Mouse (Mus musculus) liver, embryonic 15.5 days (tissue): ENCODE measurements around the gene Pnn. TPM values are rescaled to one million over a fixed set of nuclear protein-coding genes. Genes with fewer than 3 reads are reported as not detected.
A peak's percentile ranks its signal among the peaks of the same experiment; 100 is the strongest.

Experiments used
- ATAC-seq: fragments of 200-750 bp; cut with Nextera tagmentation; 2 replicates; pipeline ENCODE4 v1.8.0; 2017; ENCODE audit warnings: moderate number of reproducible peaks, mild to moderate bottlenecking, moderate library complexity; ENCODE audit not compliant: insufficient read depth
- H3K27ac ChIP-seq: fragments of 300-500 bp; sonication (generic); replicated peaks from 2 replicates; pipeline ENCODE4 v1.5.1; 2015; ENCODE audit warnings: mild to moderate bottlenecking, inconsistent platforms
- H3K27me3 ChIP-seq: fragments of 300-500 bp; sonication (generic); 2 replicates; pipeline ENCODE4 v1.6.1; 2015; ENCODE audit warnings: mild to moderate bottlenecking, inconsistent platforms
- H3K36me3 ChIP-seq: fragments of 300-500 bp; sonication (generic); replicated peaks from 2 replicates; pipeline ENCODE4 v1.6.1; 2015; ENCODE audit warnings: moderate library complexity, mild to moderate bottlenecking, inconsistent platforms
- H3K4me1 ChIP-seq: fragments of 300-500 bp; sonication (generic); replicated peaks from 2 replicates; pipeline ENCODE4 v1.6.1; 2015; ENCODE audit warnings: inconsistent platforms
- H3K4me2 ChIP-seq: fragments of 300-500 bp; sonication (generic); 2 replicates; pipeline ENCODE4 v1.6.1; 2015; ENCODE audit warnings: moderate library complexity, mild to moderate bottlenecking, inconsistent platforms
- H3K4me3 ChIP-seq: fragments of 300-500 bp; sonication (generic); replicated peaks from 2 replicates; pipeline ENCODE4 v1.5.1; 2015; ENCODE audit warnings: mild to moderate bottlenecking, inconsistent platforms
- H3K9ac ChIP-seq: fragments of 300-500 bp; sonication (generic); 2 replicates; pipeline ENCODE4 v1.6.1; 2015; ENCODE audit warnings: moderate library complexity, mild to moderate bottlenecking, inconsistent platforms
- H3K9me3 ChIP-seq: fragments of 300-500 bp; sonication (generic); replicated peaks from 2 replicates; pipeline ENCODE4 v1.6.1; 2016; ENCODE audit warnings: inconsistent platforms
- WGBS: fragments of 180-500 bp; shearing (Covaris S2); methylation state at CpG from one replicate; pipeline ENCODE4 v1.1.7; 2015; ENCODE audit warnings: mixed read lengths; ENCODE audit not compliant: insufficient replicate concordance; 5-methylcytosine and 5-hydroxymethylcytosine counted together
- polyA plus RNA-seq: library from polyadenylated mRNA; unstranded; fragments of >200 nt; fragmentation: Nextera tagmentation; extraction: Ambion mirVana; gene quantifications from 2 replicates; pipeline ENCODE4 v1.2.1, GENCODE M21; 2015

Gene Pnn
- polyA plus RNA-seq, result 28.5 and 34.7 TPM in 2 replicates

DNA sequence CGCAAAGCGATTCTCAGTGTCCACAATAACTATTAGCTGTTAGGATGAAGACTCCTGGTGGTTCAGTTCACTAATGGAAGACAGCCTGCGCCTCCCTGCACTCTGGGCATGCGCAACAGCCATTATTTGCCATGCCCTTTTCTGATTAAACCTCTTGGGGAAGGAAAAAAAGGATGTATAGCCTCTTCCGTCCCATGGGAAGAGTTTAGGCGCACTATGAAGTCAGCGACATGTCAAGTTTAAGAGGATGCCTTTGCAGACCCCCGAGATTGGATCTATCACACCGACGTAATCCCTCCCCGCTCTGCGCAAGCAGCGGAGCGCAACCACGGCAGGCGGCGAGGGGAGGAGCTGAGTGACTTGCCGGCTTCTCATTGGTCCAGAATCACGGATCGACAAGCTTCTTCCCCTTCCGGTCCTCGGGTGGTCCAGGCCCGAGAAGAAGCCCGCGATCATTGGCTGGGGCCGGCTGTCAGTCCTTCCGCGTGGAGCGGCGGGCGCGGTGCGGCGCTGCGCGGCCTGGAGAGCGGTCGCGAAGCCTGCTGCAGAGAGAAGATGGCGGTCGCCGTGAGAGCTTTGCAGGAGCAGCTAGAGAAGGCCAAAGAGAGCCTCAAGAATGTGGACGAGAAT lies at the start of gene Pnn:
Gene Pnn, plus strand, starts transcription at position 437 of the 630 bp plus-strand sequence.
- H3K4me2 ChIP-seq, result peak within 1 kb of the TSS; percentile 78
- ATAC-seq, result peak; percentile 99
- H3K27me3 ChIP-seq, result no peaks in the 10 kb centered on the region
- H3K36me3 ChIP-seq, result peaks cover 36% of the 10 kb centered on the region
- WGBS, result under 1% methylated on average over 43 of the region's 43 CpGs
- H3K4me1 ChIP-seq, result peaks cover 27% of the 10 kb centered on the region
- H3K9ac ChIP-seq, result peak within 1 kb of the TSS; percentile 97
- peak within 1 kb of the TSS; percentile 84 for H3K27ac ChIP-seq
- peak within 1 kb of the TSS; percentile 100 for H3K4me3 ChIP-seq
- no peaks in the 10 kb centered on the region for H3K9me3 ChIP-seq

DNA sequence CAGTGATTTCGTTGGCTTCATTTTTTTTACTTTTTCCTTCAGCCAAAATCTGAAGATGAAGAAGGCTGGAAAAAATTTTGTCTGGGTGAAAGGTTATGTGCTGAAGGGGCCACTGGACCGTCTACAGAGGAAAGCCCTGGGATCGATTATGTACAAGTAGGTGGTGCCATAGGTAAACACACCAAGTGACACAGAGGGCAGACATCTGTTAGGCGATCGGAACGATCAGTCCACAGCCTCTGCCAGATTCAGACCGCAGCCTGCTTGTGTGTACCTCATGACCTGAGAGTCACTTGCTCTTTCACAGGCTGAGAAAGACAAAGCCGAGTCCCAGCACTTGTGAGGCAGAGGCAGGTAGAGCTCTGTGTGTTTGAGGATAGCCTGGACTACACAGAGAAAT lies 48.7 kb upstream of the Pnn start:
- H3K27me3 ChIP-seq, result no peaks in the 10 kb centered on the region
- peaks cover 10% of the 10 kb centered on the region for H3K4me1 ChIP-seq
- H3K4me3 ChIP-seq, result no peak overlapping the region
- H3K9me3 ChIP-seq, result no peaks in the 10 kb centered on the region
- H3K36me3 ChIP-seq, result peaks cover 66% of the 10 kb centered on the region
- no peak overlapping the region for H3K4me2 ChIP-seq
- H3K27ac ChIP-seq, result peak overlapping the region; percentile 29; the same call in 1 of the 2 replicates
- no peak overlapping the region for H3K9ac ChIP-seq
- peak; percentile 10; the same call in 1 of the 2 replicates for ATAC-seq
- WGBS, result 76% methylated on average over 8 of the region's 8 CpGs

DNA sequence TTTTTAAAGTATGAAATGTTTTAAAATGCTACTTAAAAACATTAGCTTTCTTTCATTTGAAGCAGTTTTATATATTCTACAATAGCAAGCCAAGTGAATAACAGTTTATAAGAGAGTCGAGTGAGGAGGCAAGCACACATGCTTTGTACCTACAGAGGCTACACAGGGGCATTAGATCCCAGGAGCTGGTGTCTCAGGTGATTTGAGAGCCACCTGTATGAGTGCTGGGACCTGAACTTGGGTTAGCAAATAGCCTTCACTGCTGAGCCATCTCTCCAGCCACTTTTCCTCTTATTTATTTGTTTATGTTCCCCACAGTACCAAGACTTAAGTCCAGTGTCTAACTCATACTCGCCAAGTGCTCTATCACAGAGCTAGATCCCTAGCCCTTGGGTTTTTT lies 46.8 kb upstream of the Pnn start:
- WGBS, result 76% methylated on average over 2 of the region's 2 CpGs
- Histone ChIP-seq H3K27ac (no peak overlapping the region), H3K36me3 (peaks cover 75% of the 10 kb centered on the region)

DNA sequence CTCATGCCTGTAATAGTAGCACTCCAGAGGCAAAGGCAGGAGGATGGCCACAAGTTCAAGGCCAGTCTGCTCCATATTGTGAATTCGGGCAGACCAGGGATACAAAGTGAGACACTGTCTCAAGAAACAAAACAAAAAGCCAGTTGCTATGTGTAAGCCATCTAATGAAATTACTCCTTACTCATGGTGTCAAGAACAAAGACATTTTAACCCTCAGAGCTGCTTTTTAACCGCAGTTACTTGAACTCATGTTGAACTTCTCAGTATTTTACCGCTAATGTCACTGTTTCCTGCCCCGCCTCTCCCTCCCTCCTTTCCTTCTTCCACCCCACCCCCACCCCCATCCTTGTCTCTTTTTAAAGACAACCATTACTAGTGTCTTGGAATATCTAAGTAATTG lies 45.4 kb upstream of the Pnn start:
- Histone ChIP-seq H3K27ac (no peak overlapping the region), H3K36me3 (peaks cover 78% of the 10 kb centered on the region), H3K4me3 (no peak overlapping the region), H3K9me3 (no peaks in the 10 kb centered on the region), H3K9ac (no peak overlapping the region), H3K27me3 (no peaks in the 10 kb centered on the region), H3K4me1 (no peaks in the 10 kb centered on the region), H3K4me2 (no peak overlapping the region)
- WGBS, result 74% methylated on average over 4 of the region's 4 CpGs
- no peak for ATAC-seq

More for the DNA sequence above, 46.8 kb upstream of the Pnn start:
- Histone ChIP-seq H3K4me1 (peaks cover under 1% of the 10 kb centered on the region), H3K4me2 (no peak overlapping the region), H3K4me3 (no peak overlapping the region), H3K27me3 (no peaks in the 10 kb centered on the region), H3K9me3 (no peaks in the 10 kb centered on the region), H3K9ac (no peak overlapping the region)
- ATAC-seq, result no peak

DNA sequence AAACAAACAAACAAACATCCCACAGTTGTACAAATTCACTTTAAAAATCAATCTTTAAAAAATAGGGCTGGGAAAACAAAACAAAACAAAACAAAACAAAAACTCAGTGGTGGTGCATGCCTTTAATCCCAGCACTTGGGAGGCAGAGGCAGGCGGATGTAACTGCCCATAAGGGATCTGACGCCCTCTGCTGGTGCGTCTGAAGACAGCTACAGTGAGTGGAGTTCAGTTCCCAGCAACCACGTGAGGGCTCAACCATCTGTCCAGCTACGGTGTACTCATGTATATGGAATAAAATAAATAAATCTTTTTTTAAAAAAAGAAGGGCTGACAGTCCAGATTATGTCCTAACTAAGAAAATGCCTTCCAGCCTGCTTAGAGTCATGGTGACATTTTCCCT lies 34.6 kb upstream of the Pnn start:
- no peak for ATAC-seq

DNA sequence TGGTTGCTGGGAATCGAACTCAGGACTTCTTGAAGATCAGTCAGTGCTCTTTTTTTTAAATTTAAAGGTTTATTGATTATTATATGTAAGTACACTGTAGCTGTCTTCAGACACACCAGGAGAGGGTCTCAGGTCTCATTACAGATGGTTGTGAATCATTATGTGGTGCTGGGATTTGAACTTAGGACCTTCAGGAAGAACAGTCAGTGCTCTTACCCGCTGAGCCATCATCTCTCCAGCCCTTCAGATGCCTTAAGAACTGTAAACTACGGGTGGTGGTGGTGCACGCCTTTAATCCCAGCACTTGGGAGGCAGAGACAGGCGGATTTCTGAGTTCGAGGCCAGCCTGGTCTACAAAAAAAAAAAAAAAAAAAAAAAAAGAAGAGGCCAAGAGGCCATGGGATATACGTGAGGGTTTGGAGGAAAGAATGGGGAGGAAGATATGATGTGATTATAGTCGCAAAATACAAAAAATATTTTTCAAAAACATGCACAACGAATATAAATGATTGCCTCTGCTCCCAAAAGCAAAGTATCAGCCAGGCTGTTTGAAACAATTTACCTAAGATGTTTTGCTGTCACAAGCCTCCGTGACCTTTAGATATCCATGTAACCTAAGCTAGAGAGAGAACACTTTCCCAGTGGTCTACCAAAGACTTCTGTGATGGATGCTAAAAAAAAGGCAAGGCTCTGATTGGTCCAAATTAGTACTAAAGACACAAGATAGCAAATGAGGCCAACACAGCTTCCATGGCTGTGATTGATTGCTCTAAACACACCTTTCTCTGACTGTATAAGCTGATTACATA lies 27.3 kb upstream of the Pnn start:
- ATAC-seq, result no peak
- H3K27ac ChIP-seq, result peak overlapping the region; percentile 87

More for the DNA sequence above, 34.6 kb upstream of the Pnn start:
- Histone ChIP-seq H3K27me3 (no peaks in the 10 kb centered on the region), H3K4me1 (no peaks in the 10 kb centered on the region), H3K27ac (no peak overlapping the region), H3K4me3 (no peak overlapping the region), H3K9me3 (no peaks in the 10 kb centered on the region), H3K4me2 (no peak overlapping the region), H3K9ac (no peak overlapping the region), H3K36me3 (peaks cover 13% of the 10 kb centered on the region; the same call in 1 of the 2 replicates)
- 46% methylated on average over 5 of the region's 5 CpGs for WGBS

DNA sequence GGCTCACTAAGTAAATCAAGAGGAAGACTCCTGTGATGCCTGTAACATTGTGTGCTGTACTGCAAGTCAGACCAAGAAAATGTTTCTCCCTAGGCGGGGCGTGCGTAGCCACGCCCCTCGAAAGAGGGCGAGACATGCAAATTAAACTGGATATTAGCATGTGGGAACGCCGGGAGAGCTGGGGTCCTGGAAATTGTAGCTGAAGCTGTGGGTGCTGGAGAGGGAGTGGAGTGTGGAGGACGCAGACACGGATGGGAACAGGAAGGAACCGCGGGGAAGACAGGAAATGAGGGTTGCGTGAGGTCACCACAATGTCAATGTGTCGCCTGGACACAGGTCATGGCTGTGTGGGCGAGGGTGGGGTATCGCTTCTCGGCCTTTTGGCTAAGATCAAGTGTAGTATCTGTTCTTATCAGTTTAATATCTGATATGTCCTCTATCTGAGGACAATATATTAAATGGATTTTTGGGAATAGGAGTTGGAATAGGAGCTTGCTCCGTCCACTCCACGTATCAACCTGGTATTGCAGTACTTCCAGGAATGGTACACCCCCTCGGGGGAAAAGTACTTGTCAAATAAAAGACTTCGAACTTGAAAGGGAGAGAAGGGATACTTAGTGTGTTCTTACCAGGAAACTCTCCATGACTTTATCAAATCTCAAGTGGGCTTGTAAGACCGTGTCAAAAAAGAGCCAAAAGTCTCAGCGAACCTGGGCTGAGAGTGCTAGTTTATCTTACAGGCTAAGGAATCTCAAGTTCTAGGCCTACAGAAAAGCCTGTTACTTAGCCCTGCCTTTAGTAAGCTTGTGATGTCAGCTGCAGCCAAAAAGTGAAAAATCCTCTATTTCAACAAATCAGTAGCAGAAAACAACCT lies 26.5 kb upstream of the Pnn start:
- peak; percentile 86 for ATAC-seq
- peaks cover 23% of the 10 kb centered on the region for H3K4me1 ChIP-seq
- H3K4me3 ChIP-seq, result peak overlapping the region; percentile 28
- no peaks in the 10 kb centered on the region for H3K27me3 ChIP-seq
- H3K36me3 ChIP-seq, result peaks cover 32% of the 10 kb centered on the region
- 3% methylated on average over 23 of the region's 23 CpGs for whole genome bisulfite sequencing
- no peaks in the 10 kb centered on the region for H3K9me3 ChIP-seq
- H3K27ac ChIP-seq, result peak overlapping the region; percentile 87
- H3K9ac ChIP-seq, result no peak overlapping the region
- peak overlapping the region; percentile 58 for H3K4me2 ChIP-seq

More for the DNA sequence above, 27.3 kb upstream of the Pnn start:
- H3K9me3 ChIP-seq, result no peaks in the 10 kb centered on the region
- H3K4me1 ChIP-seq, result peaks cover 23% of the 10 kb centered on the region
- H3K36me3 ChIP-seq, result peaks cover 24% of the 10 kb centered on the region
- H3K9ac ChIP-seq, result no peak overlapping the region
- no peaks in the 10 kb centered on the region for H3K27me3 ChIP-seq
- H3K4me3 ChIP-seq, result peak overlapping the region; percentile 28; the same call in 1 of the 2 replicates
- H3K4me2 ChIP-seq, result peak overlapping the region; percentile 58; the same call in 1 of the 2 replicates
- 63% methylated on average over 10 of the region's 10 CpGs for WGBS

DNA sequence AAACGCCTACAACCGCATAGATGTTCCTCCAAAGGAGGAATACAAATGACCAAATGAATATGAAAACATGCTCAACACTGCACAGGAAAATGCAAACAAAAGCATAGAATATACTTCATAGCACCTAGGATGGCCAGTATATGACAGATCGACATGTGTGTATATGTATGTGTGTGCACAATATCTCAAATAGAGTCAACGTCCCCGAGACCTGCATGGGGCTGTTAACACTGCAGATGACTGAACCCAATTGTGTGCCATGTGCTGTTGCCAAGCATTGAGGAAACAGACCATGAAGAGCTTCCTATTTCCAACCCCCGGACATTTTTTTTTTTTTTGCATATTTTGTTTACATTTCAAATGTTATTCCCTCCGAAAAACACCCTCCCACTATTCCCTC lies 25.8 kb upstream of the Pnn start:
- Histone ChIP-seq H3K27ac (peak overlapping the region; percentile 87), H3K4me2 (no peak overlapping the region), H3K4me3 (no peak overlapping the region), H3K9me3 (no peaks in the 10 kb centered on the region), H3K9ac (no peak overlapping the region), H3K36me3 (peaks cover 38% of the 10 kb centered on the region), H3K4me1 (peaks cover 23% of the 10 kb centered on the region), H3K27me3 (no peaks in the 10 kb centered on the region)
- peak; percentile 55; the same call in 1 of the 2 replicates for ATAC-seq
- 10% methylated on average over 7 of the region's 7 CpGs for WGBS

DNA sequence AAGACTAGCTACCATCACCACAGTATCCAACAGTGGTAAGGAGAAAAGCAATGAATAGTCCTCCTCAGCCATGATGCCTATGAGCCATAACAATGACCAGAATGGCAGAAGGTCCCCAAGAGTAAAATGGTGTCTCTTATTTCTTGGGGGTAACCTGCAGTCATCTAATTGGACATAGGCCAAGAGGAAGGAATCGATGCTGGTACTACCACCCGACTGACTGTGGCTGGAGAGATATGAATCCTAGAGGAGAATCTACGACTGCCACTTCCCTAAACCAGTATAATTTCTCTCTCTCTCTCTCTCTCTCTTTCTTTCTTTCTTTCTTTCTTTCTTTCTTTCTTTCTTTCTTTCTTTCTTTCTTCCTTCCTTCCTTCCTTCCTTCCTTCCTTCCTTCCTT lies 14.2 kb upstream of the Pnn start:
- H3K9me3 ChIP-seq, result no peaks in the 10 kb centered on the region
- no peaks in the 10 kb centered on the region for H3K27me3 ChIP-seq
- no peak for ATAC-seq
- 51% methylated on average over 3 of the region's 3 CpGs for WGBS
- H3K27ac ChIP-seq, result no peak overlapping the region
- H3K4me1 ChIP-seq, result peaks cover 42% of the 10 kb centered on the region
- H3K9ac ChIP-seq, result no peak overlapping the region
- peaks cover 58% of the 10 kb centered on the region for H3K36me3 ChIP-seq
- H3K4me3 ChIP-seq, result no peak overlapping the region
- H3K4me2 ChIP-seq, result no peak overlapping the region

DNA sequence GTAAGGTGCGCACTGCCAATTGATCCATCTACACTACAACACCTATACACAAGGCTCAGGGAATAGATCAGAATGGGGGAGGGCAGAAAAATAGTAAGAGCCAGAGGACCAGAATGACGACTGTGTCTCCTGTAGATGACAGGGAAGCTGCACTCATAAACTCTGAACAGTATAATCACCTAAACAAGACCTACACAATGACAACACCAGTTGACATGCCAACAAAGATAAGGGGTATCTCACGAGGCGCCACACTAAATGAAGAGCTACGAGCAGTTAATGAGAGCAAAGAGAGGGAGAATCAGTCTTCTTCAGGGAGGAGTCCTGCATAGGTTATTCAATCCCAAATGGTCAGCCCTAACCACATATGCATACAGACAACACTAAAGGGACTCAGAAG lies 13.5 kb upstream of the Pnn start:
- Histone ChIP-seq H3K27me3 (no peaks in the 10 kb centered on the region), H3K4me3 (no peak overlapping the region), H3K27ac (peak overlapping the region; percentile 53), H3K4me2 (peak overlapping the region; percentile 24; the same call in 1 of the 2 replicates), H3K9ac (no peak overlapping the region), H3K36me3 (peaks cover 58% of the 10 kb centered on the region), H3K4me1 (peaks cover 45% of the 10 kb centered on the region), H3K9me3 (no peaks in the 10 kb centered on the region)
- WGBS, result 36% methylated on average over 5 of the region's 5 CpGs
- peak; percentile 70 for ATAC-seq
